Mouse (Mus musculus): Measurements from ENCODE around the gene Cldn8. TPM values are rescaled to one million over a fixed set of nuclear protein-coding genes. Genes with fewer than 3 reads are reported as not detected.
A peak's percentile ranks its signal among the peaks of the same experiment; 100 is the strongest.

Cldn8 gene
- total RNA-seq, 2 experiments from 2014 or later = not detected

GRCm38 (mm10) chr16:88569732-88570131 lies 6.7 kb upstream of the Cldn8 start:
- no peak overlapping the region for H3K4me3 ChIP-seq
- intact Hi-C loops (cut with DNase I) = no loop called here
- no peak overlapping the region for H3K27ac ChIP-seq
- DNase-seq = no peak
- TF ChIP-seq CTCF (IDR thresholded peaks at IDR 0.05) = no peak

- intact Hi-C loops (cut with DNase I) = no loop called here
- no peak overlapping the region for H3K27ac ChIP-seq
- H3K4me3 ChIP-seq = no peak overlapping the region
- TF ChIP-seq CTCF (IDR thresholded peaks at IDR 0.05) = no peak
- DNase-seq = no peak
Measured at GRCm38 (mm10) chr16:88569096-88569495, 6.1 kb upstream of the Cldn8 start.

GRCm38 (mm10) chr16:88561617-88562164 lies 1.3 kb downstream of the Cldn8 start:
- intact Hi-C loops (cut with DNase I) = no loop called here
- no peak for DNase-seq
- H3K27ac ChIP-seq = no peak overlapping the region
- TF ChIP-seq CTCF (IDR thresholded peaks at IDR 0.05) = no peak
- no peak overlapping the region for H3K4me3 ChIP-seq

- Histone ChIP-seq H3K27ac (no peak overlapping the region), H3K4me3 (no peak overlapping the region)
- DNase-seq = no peak
- peak; percentile 39 for TF ChIP-seq CTCF (IDR thresholded peaks at IDR 0.05)
- intact Hi-C loops (cut with DNase I) = no loop called here
Measured at GRCm38 (mm10) chr16:88542488-88542887, 20.5 kb downstream of the Cldn8 start.

- Histone ChIP-seq H3K4me3 (no peak overlapping the region), H3K27ac (no peak overlapping the region)
- no peak for DNase-seq
- intact Hi-C loops (cut with DNase I) = no loop called here
- TF ChIP-seq CTCF (IDR thresholded peaks at IDR 0.05) = no peak
Measured at GRCm38 (mm10) chr16:88539841-88540487, 23.0 kb downstream of the Cldn8 start.

GRCm38 (mm10) chr16:88511348-88511747 lies 51.6 kb downstream of the Cldn8 start:
- no peak for TF ChIP-seq CTCF (IDR thresholded peaks at IDR 0.05)
- Histone ChIP-seq H3K27ac (no peak overlapping the region), H3K4me3 (no peak overlapping the region)
- no peak for DNase-seq
- intact Hi-C loops (cut with DNase I) = no loop called here

Other genes starting within 250 kb of the Cldn8 start
- not detected for gene Cldn17, start 56.2 kb downstream of the Cldn8 start, total RNA-seq (2021)
- gene Krtap24-1, start 49.1 kb upstream of the Cldn8 start, total RNA-seq (2021) = not detected
- not detected for gene 2310079G19Rik, start 64.5 kb upstream of the Cldn8 start, total RNA-seq (2021)
- not detected for gene Krtap26-1, start 84.6 kb upstream of the Cldn8 start, total RNA-seq (2021)
- gene Krtap27-1, start 108.5 kb upstream of the Cldn8 start, total RNA-seq (2021) = not detected
- not detected for gene 2310061N02Rik, start 144.8 kb upstream of the Cldn8 start, total RNA-seq (2021)
- gene Krtap13-1, start 165.7 kb upstream of the Cldn8 start, total RNA-seq (2021) = not detected
- gene Krtap13, start 188.5 kb upstream of the Cldn8 start, total RNA-seq (2021) = not detected
- gene 2310034C09Rik, start 195.7 kb upstream of the Cldn8 start, total RNA-seq (2021) = not detected
- gene 2310057N15Rik, start 211.0 kb upstream of the Cldn8 start, total RNA-seq (2021) = not detected
- gene Gm5965, start 214.7 kb upstream of the Cldn8 start, total RNA-seq (2021) = not detected
- not detected for gene Gm20741, start 249.0 kb upstream of the Cldn8 start, total RNA-seq (2021)

All from gastrocnemius, adult 2 months (tissue).